Mouse (Mus musculus): Measurements from ENCODE around the gene F5. TPM values are rescaled to one million over a fixed set of nuclear protein-coding genes. Genes with fewer than 3 reads are reported as not detected.

The F5 gene
- polyA plus RNA-seq, 1 experiment from 2014 or later, result 0.95 TPM

DNA sequence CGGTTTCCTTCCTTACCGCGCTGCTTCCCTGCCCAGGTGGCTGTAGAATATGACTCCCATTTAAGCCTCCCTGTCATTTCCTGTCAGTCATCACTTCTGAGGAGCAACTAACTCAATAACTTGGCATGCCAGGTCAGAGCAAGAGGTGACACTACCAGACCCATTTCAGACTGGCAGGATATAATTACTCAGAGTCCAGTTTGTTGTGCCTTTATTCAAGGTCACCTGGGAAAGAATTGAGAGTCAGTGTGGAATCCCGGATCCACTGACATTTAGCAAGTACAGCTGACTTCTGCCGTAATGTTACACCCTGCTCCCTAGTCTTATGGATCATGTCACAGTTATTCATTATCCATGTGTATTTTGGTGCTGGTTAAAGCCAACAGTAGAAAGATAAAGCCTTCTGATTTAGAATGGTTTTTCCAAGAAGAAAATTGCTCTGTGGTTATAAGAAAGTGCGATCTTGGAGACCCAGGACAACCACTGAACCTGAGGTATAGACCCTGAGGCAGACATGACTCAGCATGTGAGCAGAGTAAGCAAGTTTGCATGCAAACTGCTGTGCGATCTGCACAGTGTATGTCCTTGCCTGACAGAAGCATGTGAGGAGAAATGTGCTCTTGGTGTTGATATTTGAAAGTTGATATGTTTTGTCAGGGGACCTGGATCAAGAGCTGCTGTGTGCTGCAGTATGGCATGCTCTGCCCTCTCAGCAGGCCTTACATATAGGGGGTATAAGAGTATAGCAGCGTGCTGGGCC lies 98.9 kb downstream of the F5 start:
- DNase-seq (ENCODE audit: low spot score), result no peak
- Histone ChIP-seq H3K4me3 (peak overlapping the region; percentile 84), H3K27me3 (ENCODE audit: insufficient read depth, poor library complexity, severe bottlenecking) (no peaks in the 10 kb centered on the region), H3K36me3 (no peaks in the 10 kb centered on the region), H3K4me1 (peaks cover 23% of the 10 kb centered on the region), H3K27ac (0 out of 2 replicates have a peak overlapping the region, but pooled peaks have one; percentile 93), H3K9me3 (no peaks in the 10 kb centered on the region)
- 61% methylated on average over 8 of the region's 8 CpGs for WGBS

DNA sequence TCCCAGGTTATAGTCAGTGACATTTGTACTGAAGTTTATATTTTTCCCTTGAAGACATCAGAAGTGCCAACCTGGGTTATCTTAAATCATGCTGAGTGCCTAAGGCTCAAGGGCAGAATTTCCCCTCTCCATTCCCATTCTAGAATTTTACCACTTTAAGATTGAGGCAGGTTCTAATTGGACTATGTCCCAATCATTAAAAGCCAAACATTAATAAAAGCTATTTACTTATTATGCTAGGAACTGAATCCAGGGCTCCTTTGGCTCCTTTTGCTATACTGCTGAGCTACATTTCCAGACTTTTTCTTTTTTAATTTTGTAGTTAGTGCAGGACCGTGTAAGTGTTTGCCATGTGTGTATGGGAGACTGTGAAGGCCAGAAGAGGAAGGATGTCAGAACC lies 99.8 kb downstream of the F5 start:
- Histone ChIP-seq H3K27ac (no peak overlapping the region), H3K4me1 (peaks cover 23% of the 10 kb centered on the region), H3K27me3 (ENCODE audit: insufficient read depth, poor library complexity, severe bottlenecking) (no peaks in the 10 kb centered on the region), H3K4me3 (no peak overlapping the region), H3K9me3 (no peaks in the 10 kb centered on the region), H3K36me3 (peaks cover 2% of the 10 kb centered on the region; the same call in 1 of the 2 replicates)
- DNase-seq (ENCODE audit: low spot score), result no peak
- WGBS, result 85% methylated on average over 1 of the region's 1 CpGs

DNA sequence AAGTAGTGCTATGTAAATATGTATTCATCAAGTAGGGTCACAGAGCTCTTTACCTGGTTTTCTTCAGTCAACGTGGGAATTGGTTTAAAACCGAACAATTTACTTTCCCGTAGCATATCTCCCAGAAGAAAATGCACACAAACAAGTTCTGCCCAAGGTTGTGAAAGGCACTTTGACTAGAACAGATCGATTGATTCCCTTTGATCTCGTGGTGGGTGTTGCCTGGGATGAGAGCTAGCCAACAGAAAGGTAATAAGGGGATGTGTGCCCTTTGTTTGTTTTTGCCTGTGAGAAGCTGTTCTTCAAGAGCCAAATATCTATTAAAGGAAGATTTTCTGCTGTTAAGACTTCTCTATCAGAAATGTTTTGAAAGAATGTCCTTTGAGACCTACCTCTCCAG lies 100.9 kb downstream of the F5 start:
- Histone ChIP-seq H3K27ac (no peak overlapping the region), H3K9me3 (no peaks in the 10 kb centered on the region), H3K4me1 (peaks cover 22% of the 10 kb centered on the region), H3K4me3 (no peak overlapping the region), H3K36me3 (peaks cover 12% of the 10 kb centered on the region), H3K27me3 (ENCODE audit: insufficient read depth, poor library complexity, severe bottlenecking) (no peaks in the 10 kb centered on the region)
- 74% methylated on average over 5 of the region's 5 CpGs for WGBS
- DNase-seq (ENCODE audit: low spot score), result no peak

DNA sequence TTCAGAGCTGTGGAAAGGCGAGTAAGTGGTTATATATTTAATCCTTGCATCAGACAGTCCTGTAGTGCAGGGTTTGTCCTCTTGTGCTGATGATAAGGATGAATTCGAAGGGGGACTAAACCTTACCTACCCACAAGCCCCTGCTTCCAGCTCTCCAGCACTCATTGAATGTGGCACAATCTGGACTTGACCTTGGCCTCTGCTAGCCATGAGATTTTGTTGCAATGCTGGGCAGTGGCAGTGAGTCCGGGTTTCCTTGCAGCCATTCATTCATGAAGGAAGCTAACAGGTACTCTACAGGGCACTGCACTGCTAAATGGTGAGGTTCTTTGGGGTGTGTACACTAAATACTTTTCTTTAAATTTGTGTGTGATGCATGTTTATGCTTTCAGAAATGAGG lies 103.2 kb downstream of the F5 start:
- Histone ChIP-seq H3K27me3 (ENCODE audit: insufficient read depth, poor library complexity, severe bottlenecking) (no peaks in the 10 kb centered on the region), H3K9me3 (no peaks in the 10 kb centered on the region), H3K4me3 (no peak overlapping the region), H3K36me3 (peaks cover 12% of the 10 kb centered on the region), H3K4me1 (peaks cover 17% of the 10 kb centered on the region), H3K27ac (no peak overlapping the region)
- no peak for DNase-seq (ENCODE audit: low spot score)
- WGBS, result 68% methylated on average over 3 of the region's 3 CpGs

DNA sequence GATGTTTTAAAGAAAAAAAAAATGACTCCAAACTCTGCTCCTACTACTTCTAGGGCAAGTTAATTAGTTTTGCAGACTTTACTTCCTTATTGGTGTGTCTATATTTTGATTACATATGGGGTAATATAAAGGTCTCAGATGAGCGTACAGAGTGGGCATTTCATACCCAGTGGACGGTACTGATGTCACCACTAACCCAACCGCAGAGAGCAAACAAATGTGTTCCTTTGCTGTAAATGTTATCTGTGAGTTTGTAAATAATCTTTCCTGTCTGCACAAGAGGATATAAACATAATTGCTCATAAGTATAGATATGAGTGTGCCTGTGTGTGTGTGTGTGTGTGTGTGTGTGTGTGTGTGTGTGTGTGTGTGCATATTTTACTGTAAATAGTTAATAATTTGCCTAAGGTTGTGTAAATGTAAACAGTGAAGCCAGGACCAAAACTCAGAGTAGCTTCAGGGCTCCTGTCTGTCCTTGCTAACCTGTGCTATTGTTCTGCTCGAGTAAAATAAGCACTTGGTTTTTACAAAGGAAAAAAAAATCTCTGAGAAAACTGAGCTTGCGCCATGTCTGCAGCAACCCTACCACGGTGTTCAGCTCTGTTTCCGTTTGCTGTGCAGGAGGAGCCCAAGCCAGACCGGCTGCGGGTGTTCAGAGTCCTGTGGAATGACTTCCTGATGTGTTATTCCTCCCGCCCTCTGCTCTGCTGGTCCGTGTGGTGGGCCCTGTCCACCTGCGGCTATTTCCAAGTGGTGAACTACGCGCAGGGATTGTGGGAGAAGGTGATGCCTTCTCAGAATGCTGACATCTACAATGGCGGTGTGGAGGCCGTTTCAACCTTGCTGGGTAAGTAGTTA lies 108.8 kb downstream of the F5 start:
- 84% methylated on average over 16 of the region's 16 CpGs for WGBS
- Histone ChIP-seq H3K27me3 (ENCODE audit: insufficient read depth, poor library complexity, severe bottlenecking) (no peaks in the 10 kb centered on the region), H3K36me3 (peaks cover 38% of the 10 kb centered on the region)

DNA sequence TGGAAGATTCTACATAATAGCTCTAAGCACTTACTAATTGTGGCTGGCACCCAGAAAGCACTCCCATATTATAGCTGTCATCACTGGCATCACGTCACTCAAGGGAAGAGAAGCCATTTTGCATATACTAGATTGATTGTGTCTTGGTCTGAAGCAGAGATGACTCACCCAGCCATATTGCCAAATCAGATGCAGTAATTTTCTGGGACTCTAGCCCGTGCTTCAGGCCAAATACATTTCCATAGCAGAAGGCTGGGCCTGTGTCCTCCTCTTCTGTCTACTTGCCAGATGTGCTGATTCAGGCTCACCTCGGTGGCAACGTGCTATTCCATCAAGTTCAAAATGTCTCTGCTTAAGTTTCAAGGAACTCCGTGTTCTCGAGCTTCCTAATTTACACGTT lies 109.9 kb downstream of the F5 start:
- Histone ChIP-seq H3K36me3 (peaks cover 35% of the 10 kb centered on the region), H3K4me1 (no peaks in the 10 kb centered on the region), H3K27ac (no peak overlapping the region), H3K9me3 (no peaks in the 10 kb centered on the region), H3K27me3 (ENCODE audit: insufficient read depth, poor library complexity, severe bottlenecking) (no peaks in the 10 kb centered on the region), H3K4me3 (no peak overlapping the region)
- WGBS, result 91% methylated on average over 7 of the region's 7 CpGs
- no peak for DNase-seq (ENCODE audit: low spot score)

More for the DNA sequence above, 108.8 kb downstream of the F5 start:
- no peak overlapping the region for H3K4me3 ChIP-seq
- no peaks in the 10 kb centered on the region for H3K9me3 ChIP-seq
- H3K4me1 ChIP-seq, result no peaks in the 10 kb centered on the region
- DNase-seq (ENCODE audit: low spot score), result no peak
- H3K27ac ChIP-seq, result no peak overlapping the region

Other genes starting within 250 kb of the F5 start
- gene Scyl3, start 222.7 kb upstream of the F5 start, polyA plus RNA-seq (2016; fragmentation: Nextera tagmentation; extraction: Ambion mirVana), result 11.4 and 16.4 TPM in 2 replicates
- gene BC055324, start 157.0 kb upstream of the F5 start, polyA plus RNA-seq (2016; fragmentation: Nextera tagmentation; extraction: Ambion mirVana), result 24.8 and 28.2 TPM in 2 replicates
- gene Mettl18, start 156.9 kb upstream of the F5 start, polyA plus RNA-seq (2016; fragmentation: Nextera tagmentation; extraction: Ambion mirVana), result 8.3 and 8.9 TPM in 2 replicates
- gene Sele, start 103.6 kb upstream of the F5 start, polyA plus RNA-seq (2016; fragmentation: Nextera tagmentation; extraction: Ambion mirVana), result 0.12 TPM in 1 of 2 replicates, not detected in the other
- not detected in 2 replicates for gene Sell, start 89.9 kb upstream of the F5 start, polyA plus RNA-seq (2016; fragmentation: Nextera tagmentation; extraction: Ambion mirVana)
- 0.06 and 0.13 TPM in 2 replicates for gene Selp, start 36.6 kb upstream of the F5 start, polyA plus RNA-seq (2016; fragmentation: Nextera tagmentation; extraction: Ambion mirVana)
- gene Slc19a2, start 97.2 kb downstream of the F5 start, polyA plus RNA-seq (2016; fragmentation: Nextera tagmentation; extraction: Ambion mirVana), result 10.2 and 11.2 TPM in 2 replicates
- 7.6 and 9.3 TPM in 2 replicates for gene Ccdc181, start 123.7 kb downstream of the F5 start, polyA plus RNA-seq (2016; fragmentation: Nextera tagmentation; extraction: Ambion mirVana)
- gene Nme7, start 152.3 kb downstream of the F5 start, polyA plus RNA-seq (2016; fragmentation: Nextera tagmentation; extraction: Ambion mirVana), result 21.1 and 27.4 TPM in 2 replicates
- gene Blzf1, start 155.7 kb downstream of the F5 start, polyA plus RNA-seq (2016; fragmentation: Nextera tagmentation; extraction: Ambion mirVana), result 29.4 and 31.3 TPM in 2 replicates

Measured in heart, embryonic 10.5 days (tissue).